Mouse (Mus musculus) lung, postnatal 0 days (tissue): ENCODE results near the gene BC004004.

Source experiments
- CTCF ChIP-seq: IDR thresholded peaks from 2 replicates; pipeline ENCODE4 v1.5.1; 2016; ENCODE audit warnings: antibody characterized with exemption, mild to moderate bottlenecking
- EP300 ChIP-seq: IDR thresholded peaks from 2 replicates; pipeline ENCODE4 v1.6.1; 2016; ENCODE audit warnings: antibody characterized with exemption, mild to moderate bottlenecking, control low read depth

DNA sequence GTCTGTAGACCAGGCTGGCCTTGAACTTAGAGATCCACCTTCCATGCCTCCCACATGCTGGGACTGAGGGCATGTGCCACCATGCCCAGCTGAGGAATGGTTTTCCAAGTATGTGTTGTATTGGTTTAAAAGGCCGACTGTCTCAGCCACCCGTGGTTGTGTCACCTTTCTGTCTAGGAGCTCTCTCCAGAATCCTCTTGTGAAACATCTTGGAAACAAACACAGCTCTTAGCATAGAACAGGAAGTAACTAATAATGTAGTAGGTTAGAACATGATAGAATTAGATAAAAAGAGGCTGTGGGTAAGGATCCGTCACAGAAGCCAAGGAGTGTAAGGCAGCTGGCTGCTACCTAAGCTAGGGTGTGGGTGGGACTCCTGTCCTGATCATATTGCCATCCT lies 24.4 kb downstream of the BC004004 start:
- TF ChIP-seq CTCF: no peak
- no peak for TF ChIP-seq EP300
